Mouse (Mus musculus): ENCODE results near the gene Podnl1. TPM values are rescaled to one million over a fixed set of nuclear protein-coding genes. Genes with fewer than 3 reads are reported as not detected.
A peak's percentile ranks its signal among the peaks of the same experiment; 100 is the strongest.

Gene Podnl1
- polyA plus RNA-seq, 1 experiment from 2014 or later = 0.26 TPM

DNA sequence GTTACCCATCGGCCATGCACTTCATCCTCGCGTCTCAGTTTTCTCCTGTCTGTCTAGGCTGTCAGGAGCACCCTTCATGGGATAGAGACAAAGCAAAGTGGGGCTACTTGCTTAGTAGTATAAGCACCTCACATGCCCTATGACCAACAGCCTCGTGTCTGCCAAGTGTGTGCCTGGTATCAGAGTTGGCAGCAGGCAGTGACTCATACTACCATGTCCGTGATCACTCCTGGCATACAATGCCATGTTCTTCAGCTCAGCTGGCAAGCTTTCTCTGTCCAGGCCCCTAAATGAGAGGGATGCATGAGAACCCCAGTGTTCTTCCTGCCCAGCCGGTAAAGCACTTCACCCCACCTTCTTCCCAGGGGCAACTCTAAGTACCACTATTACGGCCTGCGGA lies 35.2 kb upstream of the Podnl1 start:
- Histone ChIP-seq H3K9me3 (ENCODE audit: control insufficient read depth, low read length) (no peaks in the 10 kb centered on the region), H3K4me3 (ENCODE audit: low read depth, low read length) (no peak overlapping the region), H3K4me2 (no peak overlapping the region), H3K4me1 (replicated peaks; ENCODE audit: control insufficient read depth, insufficient read depth, low read length) (no peaks in the 10 kb centered on the region), H3K27me3 (replicated peaks; ENCODE audit: control insufficient read depth, insufficient read depth, low read length) (no peaks in the 10 kb centered on the region), H3K27ac (ENCODE audit: low read depth, low read length) (no peak overlapping the region), H3K9ac (ENCODE audit: low read depth, low read length) (no peak overlapping the region), H3K36me3 (ENCODE audit: control insufficient read depth, insufficient read depth, low read length) (peaks cover 38% of the 10 kb centered on the region)
- DNase-seq (ENCODE audit: low spot score) (no peak), ATAC-seq (replicated peaks; ENCODE audit: low FRiP score) (no peak)
- 90% methylated on average over 8 of the region's 8 CpGs for WGBS

DNA sequence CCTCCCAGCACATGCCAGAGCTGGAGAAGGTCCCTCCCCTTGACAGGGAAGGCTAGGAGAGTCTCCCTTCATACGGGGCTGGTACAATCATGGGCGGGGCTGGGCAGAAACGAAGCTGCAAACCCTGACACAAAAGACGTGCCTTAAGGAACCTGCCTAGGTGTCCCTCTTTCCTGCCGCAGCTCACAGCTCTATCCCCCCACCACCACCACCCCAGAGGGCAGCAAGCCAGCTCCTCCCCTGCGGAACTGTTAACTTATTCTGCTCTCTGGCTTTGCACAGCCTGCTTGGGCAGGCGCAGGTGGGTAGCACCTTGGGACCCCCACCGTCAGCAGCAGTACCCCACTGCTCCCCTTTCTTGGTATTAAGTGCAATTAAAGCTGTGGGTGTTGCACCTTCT lies 29.7 kb upstream of the Podnl1 start:
- no peak for DNase-seq (ENCODE audit: low spot score)
- ATAC-seq (replicated peaks; ENCODE audit: low FRiP score) = no peak
- Histone ChIP-seq H3K9ac (ENCODE audit: low read depth, low read length) (no peak overlapping the region), H3K4me2 (no peak overlapping the region), H3K27ac (ENCODE audit: low read depth, low read length) (no peak overlapping the region), H3K27me3 (replicated peaks; ENCODE audit: control insufficient read depth, insufficient read depth, low read length) (no peaks in the 10 kb centered on the region), H3K4me1 (replicated peaks; ENCODE audit: control insufficient read depth, insufficient read depth, low read length) (no peaks in the 10 kb centered on the region), H3K9me3 (ENCODE audit: control insufficient read depth, low read length) (no peaks in the 10 kb centered on the region), H3K36me3 (ENCODE audit: control insufficient read depth, insufficient read depth, low read length) (peaks cover 57% of the 10 kb centered on the region), H3K4me3 (ENCODE audit: low read depth, low read length) (no peak overlapping the region)
- 83% methylated on average over 8 of the region's 8 CpGs for WGBS

DNA sequence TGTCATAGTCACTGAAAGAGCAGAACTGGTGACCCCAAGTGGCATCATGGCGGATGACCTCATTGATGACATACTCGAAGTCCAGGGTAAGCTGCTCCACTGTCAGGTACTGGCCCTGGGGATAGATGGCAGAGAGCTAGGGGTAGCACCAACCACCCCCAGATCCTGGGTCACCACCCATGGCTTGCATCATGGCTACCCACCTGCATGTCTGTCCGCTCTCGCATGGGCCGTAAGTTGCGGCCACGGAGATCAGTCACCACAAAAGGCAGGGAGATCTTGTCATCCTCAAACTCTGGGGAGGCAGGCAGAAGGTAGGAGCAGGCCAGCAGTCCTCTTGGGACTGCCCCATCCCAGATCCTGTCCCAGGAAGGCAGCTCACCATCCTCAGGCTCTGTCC lies 27.4 kb upstream of the Podnl1 start:
- no peak overlapping the region for H3K27ac ChIP-seq (ENCODE audit: low read depth, low read length)
- no peaks in the 10 kb centered on the region for H3K27me3 ChIP-seq (replicated peaks; ENCODE audit: control insufficient read depth, insufficient read depth, low read length)
- peaks cover 61% of the 10 kb centered on the region for H3K36me3 ChIP-seq (ENCODE audit: control insufficient read depth, insufficient read depth, low read length)
- no peak overlapping the region for H3K4me3 ChIP-seq (ENCODE audit: low read depth, low read length)
- peaks cover 6% of the 10 kb centered on the region for H3K4me1 ChIP-seq (replicated peaks; ENCODE audit: control insufficient read depth, insufficient read depth, low read length)
- ATAC-seq (replicated peaks; ENCODE audit: low FRiP score) (no peak), DNase-seq (ENCODE audit: low spot score) (no peak)
- no peak overlapping the region for H3K4me2 ChIP-seq
- no peaks in the 10 kb centered on the region for H3K9me3 ChIP-seq (ENCODE audit: control insufficient read depth, low read length)
- WGBS = 89% methylated on average over 7 of the region's 7 CpGs
- H3K9ac ChIP-seq (ENCODE audit: low read depth, low read length) = no peak overlapping the region

DNA sequence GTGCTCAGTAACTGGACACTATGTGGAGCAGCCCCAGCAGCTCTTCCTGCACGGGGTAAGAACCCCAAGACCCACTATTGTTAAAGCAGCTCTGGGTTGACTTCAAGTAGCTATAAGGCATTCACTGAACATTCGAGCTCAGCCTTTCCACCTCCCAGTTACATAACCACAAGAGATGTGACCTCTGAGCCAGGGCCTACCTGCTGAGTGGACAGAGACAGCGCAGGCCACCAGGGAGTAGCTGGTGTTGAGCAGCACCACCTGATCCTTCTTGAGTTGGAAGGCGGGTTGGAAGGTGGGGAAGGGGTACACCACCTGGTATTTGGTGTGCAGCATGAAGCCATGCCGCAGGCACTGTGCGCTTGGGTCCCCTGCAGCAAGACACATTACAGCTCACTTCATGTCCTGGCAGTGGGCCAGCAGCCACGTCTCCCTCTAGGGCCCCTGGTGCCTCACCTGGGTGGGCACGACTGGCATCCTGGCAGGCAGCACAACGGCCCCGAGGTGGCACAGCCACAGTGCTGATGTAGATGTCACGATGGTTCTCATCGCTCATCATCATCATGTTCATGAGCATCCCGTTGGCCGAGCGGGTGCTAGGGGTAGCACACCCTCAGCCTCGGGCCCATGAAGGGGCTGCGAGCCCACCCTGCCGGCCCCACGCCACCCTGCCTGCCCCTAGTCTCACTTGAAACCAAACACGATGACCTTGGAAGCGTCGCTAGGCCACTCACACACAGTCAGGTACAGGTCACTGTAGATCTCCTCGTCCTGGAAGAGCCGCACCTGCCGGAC lies 24.1 kb upstream of the Podnl1 start:
- 92% methylated on average over 25 of the region's 25 CpGs for WGBS
- Histone ChIP-seq H3K27ac (ENCODE audit: low read depth, low read length) (no peak overlapping the region), H3K4me1 (replicated peaks; ENCODE audit: control insufficient read depth, insufficient read depth, low read length) (peaks cover 12% of the 10 kb centered on the region), H3K27me3 (replicated peaks; ENCODE audit: control insufficient read depth, insufficient read depth, low read length) (no peaks in the 10 kb centered on the region), H3K36me3 (ENCODE audit: control insufficient read depth, insufficient read depth, low read length) (peaks cover 35% of the 10 kb centered on the region), H3K4me2 (no peak overlapping the region), H3K9ac (ENCODE audit: low read depth, low read length) (no peak overlapping the region), H3K4me3 (ENCODE audit: low read depth, low read length) (no peak overlapping the region), H3K9me3 (ENCODE audit: control insufficient read depth, low read length) (no peaks in the 10 kb centered on the region)
- ATAC-seq (replicated peaks; ENCODE audit: low FRiP score) (no peak), DNase-seq (ENCODE audit: low spot score) (no peak)

DNA sequence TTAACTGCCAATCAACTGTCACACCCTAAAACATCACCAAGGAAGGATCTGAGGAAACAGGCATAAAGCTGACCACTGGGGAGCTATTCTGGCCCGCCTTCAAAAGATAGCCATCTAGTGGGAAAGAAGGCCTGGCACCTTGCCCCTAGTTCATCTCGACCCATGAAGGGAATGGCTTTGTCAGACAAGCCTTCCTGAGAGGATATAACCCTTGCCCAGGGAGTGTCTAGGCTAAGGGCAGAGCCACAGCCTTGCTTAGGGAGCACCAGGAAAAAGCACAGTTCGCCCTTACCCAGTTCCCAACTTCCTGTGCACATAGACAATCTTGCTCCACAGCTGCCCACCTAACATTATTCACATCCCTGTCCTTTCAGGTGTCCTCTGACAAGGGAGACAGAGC lies 22.2 kb upstream of the Podnl1 start:
- ATAC-seq (replicated peaks; ENCODE audit: low FRiP score) (no peak), DNase-seq (ENCODE audit: low spot score) (no peak)
- H3K4me2 ChIP-seq = peak overlapping the region; percentile 91
- H3K27me3 ChIP-seq (replicated peaks; ENCODE audit: control insufficient read depth, insufficient read depth, low read length) = no peaks in the 10 kb centered on the region
- no peak overlapping the region; the same call in 1 of the 2 replicates for H3K27ac ChIP-seq (ENCODE audit: low read depth, low read length)
- peak overlapping the region; percentile 80 for H3K9ac ChIP-seq (ENCODE audit: low read depth, low read length)
- H3K36me3 ChIP-seq (ENCODE audit: control insufficient read depth, insufficient read depth, low read length) = peaks cover 18% of the 10 kb centered on the region
- H3K9me3 ChIP-seq (ENCODE audit: control insufficient read depth, low read length) = no peaks in the 10 kb centered on the region
- H3K4me1 ChIP-seq (replicated peaks; ENCODE audit: control insufficient read depth, insufficient read depth, low read length) = peaks cover 12% of the 10 kb centered on the region
- H3K4me3 ChIP-seq (ENCODE audit: low read depth, low read length) = peak overlapping the region; percentile 78
- 49% methylated on average over 3 of the region's 3 CpGs for WGBS

DNA sequence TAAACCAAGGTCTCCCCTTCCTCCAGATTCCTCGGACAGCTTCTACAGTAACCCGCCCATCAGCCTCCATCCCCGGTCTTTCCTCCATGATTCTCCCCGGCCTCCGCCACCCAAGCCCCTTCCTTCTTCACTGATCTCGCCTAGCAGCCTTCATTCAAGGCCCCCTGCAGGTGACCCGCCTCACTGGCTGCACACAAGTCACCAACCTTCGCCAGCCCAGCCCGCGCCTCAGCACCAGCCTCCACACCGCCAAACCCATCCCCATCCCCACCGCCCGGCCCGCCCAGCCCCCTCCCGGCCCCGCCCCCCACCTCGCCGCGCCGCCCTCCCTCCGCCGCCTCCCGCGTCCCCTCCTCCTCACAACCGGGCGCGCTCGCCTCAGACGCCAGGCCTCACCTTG lies 21.6 kb upstream of the Podnl1 start:
- WGBS = 2% methylated on average over 29 of the region's 29 CpGs
- Histone ChIP-seq H3K4me2 (peak overlapping the region; percentile 91), H3K27ac (ENCODE audit: low read depth, low read length) (peak overlapping the region; percentile 85), H3K27me3 (replicated peaks; ENCODE audit: control insufficient read depth, insufficient read depth, low read length) (no peaks in the 10 kb centered on the region), H3K9me3 (ENCODE audit: control insufficient read depth, low read length) (no peaks in the 10 kb centered on the region), H3K9ac (ENCODE audit: low read depth, low read length) (peak overlapping the region; percentile 80), H3K36me3 (ENCODE audit: control insufficient read depth, insufficient read depth, low read length) (peaks cover 16% of the 10 kb centered on the region; the same call in 1 of the 2 replicates), H3K4me3 (ENCODE audit: low read depth, low read length) (peak overlapping the region; percentile 78), H3K4me1 (replicated peaks; ENCODE audit: control insufficient read depth, insufficient read depth, low read length) (peaks cover 12% of the 10 kb centered on the region)
- ATAC-seq (replicated peaks; ENCODE audit: low FRiP score) (peak; percentile 82), DNase-seq (ENCODE audit: low spot score) (no peak)

DNA sequence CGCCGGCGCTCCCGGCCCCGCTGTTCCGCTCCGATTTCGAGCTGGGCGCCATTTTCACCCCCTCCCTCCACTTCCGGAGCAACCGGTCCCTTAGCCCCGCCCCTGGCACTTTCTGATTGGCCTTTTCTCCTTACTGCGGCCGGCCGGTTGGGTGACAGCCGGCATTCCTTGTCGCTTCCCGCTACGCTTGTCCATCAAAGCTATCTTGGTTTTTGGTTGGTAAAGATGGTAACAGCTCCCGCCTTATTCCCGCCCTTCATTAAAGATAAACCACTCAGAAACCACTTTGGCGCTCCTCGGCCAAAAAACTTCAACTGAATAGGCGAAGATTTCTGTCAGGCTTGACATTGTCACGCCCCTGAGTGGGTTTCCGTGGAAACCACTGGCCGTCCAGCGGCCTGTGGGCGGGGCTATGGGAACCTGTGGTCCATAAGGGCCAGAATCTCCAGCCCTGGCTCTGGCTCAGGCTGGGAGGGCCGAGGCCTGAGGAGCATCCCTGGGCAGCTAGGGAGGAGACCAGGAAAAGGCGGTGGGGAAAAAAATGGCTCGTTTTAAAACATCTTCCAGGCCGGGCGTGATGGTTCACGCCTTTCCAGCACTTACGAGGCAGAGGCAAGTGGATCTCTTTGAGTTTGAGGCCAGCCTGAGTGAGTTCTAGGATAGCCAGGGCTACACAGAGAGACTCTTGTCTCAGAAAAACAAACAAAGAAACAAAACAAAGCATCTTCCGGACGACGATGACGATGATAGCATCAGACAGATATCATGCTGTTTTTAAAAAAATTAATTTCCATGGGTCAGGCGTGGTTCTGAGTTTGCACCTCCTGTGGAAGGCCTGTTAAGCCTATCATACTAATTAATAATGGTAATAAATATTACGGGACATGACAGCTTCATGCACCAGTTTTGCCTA lies 20.8 kb upstream of the Podnl1 start, which contains the start of gene Dcaf15:
Gene Dcaf15 (minus strand): TSS at position 72 of the 913 bp plus-strand sequence.
- peak within 1 kb of the TSS; percentile 91 for H3K4me2 ChIP-seq
- 9% methylated on average over 42 of the region's 42 CpGs for whole genome bisulfite sequencing
- ATAC-seq (replicated peaks; ENCODE audit: low FRiP score) (peak; percentile 96), DNase-seq (ENCODE audit: low spot score) (peak; percentile 96)
- peak within 1 kb of the TSS; percentile 80 for H3K9ac ChIP-seq (ENCODE audit: low read depth, low read length)
- no peaks in the 10 kb centered on the region for H3K27me3 ChIP-seq (replicated peaks; ENCODE audit: control insufficient read depth, insufficient read depth, low read length)
- H3K27ac ChIP-seq (ENCODE audit: low read depth, low read length) = peak within 1 kb of the TSS; percentile 85
- H3K4me1 ChIP-seq (replicated peaks; ENCODE audit: control insufficient read depth, insufficient read depth, low read length) = peaks cover 12% of the 10 kb centered on the region
- peak within 1 kb of the TSS; percentile 78 for H3K4me3 ChIP-seq (ENCODE audit: low read depth, low read length)
- no peaks in the 10 kb centered on the region for H3K9me3 ChIP-seq (ENCODE audit: control insufficient read depth, low read length)
- peaks cover 16% of the 10 kb centered on the region; the same call in 1 of the 2 replicates for H3K36me3 ChIP-seq (ENCODE audit: control insufficient read depth, insufficient read depth, low read length)

DNA sequence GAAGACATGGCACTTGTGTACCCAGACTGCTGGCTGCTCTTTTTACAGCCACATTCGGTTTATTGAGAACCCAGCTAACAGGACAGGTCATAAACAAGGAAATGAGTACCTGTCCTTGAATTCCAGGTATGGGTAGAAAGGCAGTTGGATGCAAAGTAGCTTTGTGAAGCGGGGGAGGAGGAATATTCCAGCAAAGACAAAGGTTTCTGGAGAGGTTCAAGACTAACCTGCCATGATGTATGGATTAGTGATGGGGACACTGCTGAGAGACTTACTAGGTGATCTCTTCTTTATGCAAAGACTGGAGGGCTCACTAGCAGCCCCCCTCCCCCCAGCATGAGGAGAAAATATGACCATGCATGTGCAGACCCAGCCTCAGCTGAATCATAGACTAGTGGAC lies 20.1 kb upstream of the Podnl1 start:
- no peak overlapping the region for H3K9ac ChIP-seq (ENCODE audit: low read depth, low read length)
- no peak overlapping the region for H3K4me3 ChIP-seq (ENCODE audit: low read depth, low read length)
- peaks cover 12% of the 10 kb centered on the region for H3K4me1 ChIP-seq (replicated peaks; ENCODE audit: control insufficient read depth, insufficient read depth, low read length)
- H3K9me3 ChIP-seq (ENCODE audit: control insufficient read depth, low read length) = no peaks in the 10 kb centered on the region
- ATAC-seq (replicated peaks; ENCODE audit: low FRiP score) (no peak), DNase-seq (ENCODE audit: low spot score) (no peak)
- H3K4me2 ChIP-seq = peak overlapping the region; percentile 74
- 82% methylated on average over 2 of the region's 2 CpGs for WGBS
- no peaks in the 10 kb centered on the region for H3K27me3 ChIP-seq (replicated peaks; ENCODE audit: control insufficient read depth, insufficient read depth, low read length)
- H3K36me3 ChIP-seq (ENCODE audit: control insufficient read depth, insufficient read depth, low read length) = peaks cover 16% of the 10 kb centered on the region; the same call in 1 of the 2 replicates
- H3K27ac ChIP-seq (ENCODE audit: low read depth, low read length) = no peak overlapping the region

All from liver, embryonic 11.5 days (tissue).